Mouse (Mus musculus) embryonic facial prominence, embryonic 14.5 days (tissue): Measurements from ENCODE around the gene Fam168a. TPM values are rescaled to one million over a fixed set of nuclear protein-coding genes. Genes with fewer than 3 reads are reported as not detected.
A peak's percentile ranks its signal among the peaks of the same experiment; 100 is the strongest.

Experiments
- ATAC-seq: fragments of 200-750 bp; cut with Nextera tagmentation; 2 replicates; pipeline ENCODE4 v1.8.0; 2017; ENCODE audit warnings: low read depth, moderate number of reproducible peaks, moderate TSS enrichment
- DNase-seq: peaks from one replicate; pipeline ENCODE4 v3.0.0-alpha.2; 2015; ENCODE audit warnings: low spot score
- H3K27ac ChIP-seq: fragments of 300-500 bp; sonication (generic); replicated peaks from 2 replicates; pipeline ENCODE4 v1.5.1; 2014; ENCODE audit warnings: low read depth, mild to moderate bottlenecking, low read length, moderate library complexity
- H3K27me3 ChIP-seq: fragments of 300-500 bp; sonication (generic); replicated peaks from 2 replicates; pipeline ENCODE4 v1.6.1; 2014; ENCODE audit warnings: low read length; ENCODE audit not compliant: control insufficient read depth, insufficient read depth
- H3K36me3 ChIP-seq: fragments of 300-500 bp; sonication (generic); 2 replicates; pipeline ENCODE4 v1.6.1; 2014; ENCODE audit warnings: low read length, mixed read lengths; ENCODE audit not compliant: control insufficient read depth, insufficient read depth
- H3K4me1 ChIP-seq: fragments of 300-500 bp; sonication (generic); 2 replicates; pipeline ENCODE4 v1.6.1; 2014; ENCODE audit warnings: antibody characterized with exemption, low read length; ENCODE audit not compliant: control insufficient read depth, insufficient read depth
- H3K4me2 ChIP-seq: fragments of 300-500 bp; sonication (generic); 2 replicates; pipeline ENCODE4 v1.6.1; 2014; ENCODE audit warnings: low read depth, mild to moderate bottlenecking, low read length, moderate library complexity, mixed read lengths
- H3K4me3 ChIP-seq: fragments of 300-500 bp; sonication (generic); 2 replicates; pipeline ENCODE4 v1.5.1; 2014; ENCODE audit warnings: low read depth, mild to moderate bottlenecking, low read length
- H3K9ac ChIP-seq: fragments of 300-500 bp; sonication (generic); 2 replicates; pipeline ENCODE4 v1.6.1; 2014; ENCODE audit warnings: low read depth, mild to moderate bottlenecking, low read length, moderate library complexity, mixed read lengths
- H3K9me3 ChIP-seq: fragments of 300-500 bp; sonication (generic); 2 replicates; pipeline ENCODE4 v1.6.1; 2016; ENCODE audit warnings: low read length; ENCODE audit not compliant: control insufficient read depth
- WGBS: fragments of 180-500 bp; shearing (Covaris S2); extraction: QIAGEN DNeasy Blood & Tissue Kit; methylation state at CpG from one replicate; pipeline ENCODE4 v1.1.7; 2014; 5-methylcytosine and 5-hydroxymethylcytosine counted together
- polyA plus RNA-seq: library from polyadenylated mRNA; unstranded; fragments of >200 nt; fragmentation: Nextera tagmentation; extraction: Ambion mirVana; gene quantifications from 2 replicates; pipeline ENCODE4 v1.2.1, GENCODE M21; 2014

Gene Fam168a
- polyA plus RNA-seq, 1 experiment from 2014 or later, result 42.3 TPM

DNA sequence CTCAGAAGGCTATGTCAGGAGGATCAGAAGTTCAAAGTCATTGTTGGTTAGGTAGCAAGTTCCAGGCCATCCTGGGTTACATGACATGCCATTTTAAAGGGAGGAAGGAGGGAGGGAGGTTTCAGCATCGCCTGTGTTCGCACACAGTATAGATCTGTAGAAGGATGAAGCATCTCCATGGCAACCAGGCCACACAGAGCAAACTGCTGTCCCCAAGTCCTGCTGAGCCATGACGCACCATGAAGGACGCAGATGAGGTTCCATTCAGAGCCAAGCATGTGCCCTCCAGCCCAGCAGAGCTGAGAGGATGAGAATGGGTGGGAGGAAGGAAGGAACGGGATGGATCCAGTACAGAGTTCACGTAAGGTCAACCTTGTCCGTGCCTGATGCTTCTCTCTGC lies 33.0 kb upstream of the Fam168a start:
- ATAC-seq, result no peak
- WGBS, result 67% methylated on average over 7 of the region's 7 CpGs
- Histone ChIP-seq H3K27me3 (no peaks in the 10 kb centered on the region), H3K36me3 (no peaks in the 10 kb centered on the region), H3K4me3 (no peak overlapping the region), H3K9me3 (no peaks in the 10 kb centered on the region), H3K27ac (no peak overlapping the region), H3K4me1 (no peaks in the 10 kb centered on the region), H3K4me2 (no peak overlapping the region), H3K9ac (no peak overlapping the region)
- no peak for DNase-seq

DNA sequence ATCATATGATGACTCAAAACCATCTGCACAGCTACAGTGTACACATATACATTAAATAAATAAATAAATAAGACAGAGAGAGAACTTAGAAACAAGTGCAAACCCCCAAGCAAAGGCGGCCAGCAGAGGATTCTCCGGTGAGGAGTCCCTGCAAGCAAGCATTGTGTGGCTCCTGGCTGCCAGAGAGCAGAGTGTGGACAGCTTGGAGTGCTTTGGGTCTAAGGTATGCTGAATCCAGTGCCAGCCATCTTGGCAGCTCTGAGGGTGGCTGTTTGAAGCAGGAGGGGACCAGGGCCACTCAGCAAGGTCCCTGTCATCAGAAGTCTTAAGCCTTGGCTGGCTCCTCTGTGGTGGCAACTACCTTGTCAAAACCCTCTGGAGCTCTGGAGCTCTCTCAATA lies 31.5 kb upstream of the Fam168a start:
- ATAC-seq (no peak), DNase-seq (no peak)
- H3K4me2 ChIP-seq, result no peak overlapping the region
- no peak overlapping the region for H3K9ac ChIP-seq
- no peak overlapping the region for H3K4me3 ChIP-seq
- H3K9me3 ChIP-seq, result no peaks in the 10 kb centered on the region
- no peaks in the 10 kb centered on the region for H3K36me3 ChIP-seq
- WGBS, result 92% methylated on average over 2 of the region's 2 CpGs
- no peaks in the 10 kb centered on the region for H3K4me1 ChIP-seq
- H3K27ac ChIP-seq, result no peak overlapping the region
- no peaks in the 10 kb centered on the region for H3K27me3 ChIP-seq

DNA sequence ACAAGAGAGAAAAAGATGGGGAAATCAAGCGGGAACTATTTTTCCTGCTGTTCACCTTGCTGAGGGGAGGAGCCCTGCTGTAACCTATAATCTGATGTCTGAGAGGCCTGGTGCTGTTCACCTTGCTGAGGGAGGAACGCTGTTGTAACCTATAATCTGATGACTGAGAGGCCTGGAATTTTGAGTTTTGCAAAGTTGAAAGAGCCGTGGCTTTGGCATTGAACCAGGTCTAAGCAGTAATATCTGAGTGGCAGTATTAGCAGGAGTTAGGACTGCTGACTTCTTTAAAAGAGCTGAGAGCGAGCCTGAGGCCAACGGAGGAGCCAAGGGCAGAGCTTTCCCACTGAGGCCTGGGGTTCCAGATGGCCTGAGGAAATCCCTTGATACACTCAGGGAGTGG lies 28.4 kb upstream of the Fam168a start:
- no peaks in the 10 kb centered on the region for H3K4me1 ChIP-seq
- no peak overlapping the region for H3K9ac ChIP-seq
- DNase-seq, result no peak
- 65% methylated on average over 5 of the region's 5 CpGs for WGBS
- no peak overlapping the region for H3K27ac ChIP-seq
- ATAC-seq, result no peak
- H3K9me3 ChIP-seq, result no peaks in the 10 kb centered on the region
- H3K27me3 ChIP-seq, result no peaks in the 10 kb centered on the region
- no peaks in the 10 kb centered on the region for H3K36me3 ChIP-seq
- H3K4me2 ChIP-seq, result no peak overlapping the region
- H3K4me3 ChIP-seq, result no peak overlapping the region

DNA sequence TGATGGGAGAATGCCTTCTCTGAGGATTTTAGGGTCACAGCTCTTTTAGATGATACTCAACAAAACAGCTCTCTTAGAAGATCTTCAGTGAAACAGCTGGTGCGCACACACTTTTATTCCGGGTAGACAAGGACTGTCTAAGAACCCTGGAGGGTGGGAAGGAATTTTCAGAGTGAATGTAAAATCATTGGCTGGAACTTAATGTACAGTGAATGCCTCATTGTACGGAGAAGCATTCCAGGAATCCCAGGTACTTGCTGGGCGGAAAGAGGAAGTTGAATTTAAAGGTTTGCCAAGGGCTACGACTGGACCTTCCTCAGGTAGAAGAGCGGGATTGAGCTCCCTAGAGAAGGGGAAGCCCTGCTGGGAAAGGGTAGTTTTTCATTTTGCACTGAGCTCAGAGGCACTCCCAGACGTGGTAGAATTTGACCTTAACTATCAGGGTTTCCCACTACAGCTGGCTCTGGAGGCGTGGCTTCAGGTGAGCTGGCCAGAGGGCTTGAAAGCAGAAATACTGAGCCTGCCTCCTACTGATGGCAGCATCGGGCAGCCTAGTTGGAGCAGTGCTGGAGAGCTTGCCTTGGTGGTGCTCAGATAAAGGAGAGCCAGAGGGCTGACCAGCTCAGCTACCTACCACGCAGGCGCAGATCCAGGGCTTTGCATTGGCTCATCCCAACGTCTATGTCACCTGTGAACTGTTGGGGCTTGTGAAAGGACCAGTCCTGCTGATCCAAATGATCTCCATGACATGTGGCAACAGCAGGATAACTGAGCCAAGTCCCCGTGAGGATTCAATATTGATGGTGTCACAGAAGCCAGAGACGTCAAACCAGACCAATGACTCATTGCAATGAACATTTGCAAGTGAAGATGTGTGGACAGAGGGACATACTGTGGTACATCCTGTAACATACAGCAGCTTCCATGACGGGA lies 27.2 kb upstream of the Fam168a start:
- 0 out of 2 replicates have a peak overlapping the region, but pooled peaks have one; percentile 0 for H3K4me2 ChIP-seq
- no peaks in the 10 kb centered on the region for H3K9me3 ChIP-seq
- no peak overlapping the region for H3K27ac ChIP-seq
- WGBS, result 48% methylated on average over 15 of the region's 15 CpGs
- no peaks in the 10 kb centered on the region for H3K4me1 ChIP-seq
- H3K9ac ChIP-seq, result no peak overlapping the region
- no peak overlapping the region for H3K4me3 ChIP-seq
- H3K36me3 ChIP-seq, result no peaks in the 10 kb centered on the region
- ATAC-seq, result no peak; the same call in 1 of the 2 replicates
- no peaks in the 10 kb centered on the region for H3K27me3 ChIP-seq
- DNase-seq, result no peak

DNA sequence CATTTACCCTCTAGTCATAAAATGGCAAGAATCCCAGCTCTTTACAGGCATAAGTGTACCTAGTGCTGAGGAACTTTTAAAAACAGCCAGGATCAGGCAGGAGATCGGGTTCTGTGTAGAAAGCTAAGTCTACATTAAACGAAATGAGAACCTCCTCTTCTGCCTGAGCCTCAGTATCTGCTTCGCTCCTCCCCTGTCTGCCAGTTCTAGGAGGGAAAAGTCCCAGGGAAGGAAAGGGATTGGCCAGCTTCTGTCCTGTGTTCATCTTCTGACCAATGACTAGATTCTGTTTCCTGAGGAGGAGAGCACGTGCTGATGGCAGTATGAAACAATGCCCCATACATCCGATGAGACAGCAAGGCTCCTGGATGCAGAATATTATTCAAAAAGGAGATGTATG lies 25.3 kb upstream of the Fam168a start:
- ATAC-seq (no peak), DNase-seq (no peak)
- no peaks in the 10 kb centered on the region for H3K36me3 ChIP-seq
- no peak overlapping the region for H3K4me2 ChIP-seq
- H3K4me1 ChIP-seq, result no peaks in the 10 kb centered on the region
- WGBS, result 41% methylated on average over 5 of the region's 5 CpGs
- H3K9me3 ChIP-seq, result no peaks in the 10 kb centered on the region
- H3K9ac ChIP-seq, result no peak overlapping the region
- H3K27ac ChIP-seq, result no peak overlapping the region
- H3K4me3 ChIP-seq, result no peak overlapping the region
- H3K27me3 ChIP-seq, result no peaks in the 10 kb centered on the region

DNA sequence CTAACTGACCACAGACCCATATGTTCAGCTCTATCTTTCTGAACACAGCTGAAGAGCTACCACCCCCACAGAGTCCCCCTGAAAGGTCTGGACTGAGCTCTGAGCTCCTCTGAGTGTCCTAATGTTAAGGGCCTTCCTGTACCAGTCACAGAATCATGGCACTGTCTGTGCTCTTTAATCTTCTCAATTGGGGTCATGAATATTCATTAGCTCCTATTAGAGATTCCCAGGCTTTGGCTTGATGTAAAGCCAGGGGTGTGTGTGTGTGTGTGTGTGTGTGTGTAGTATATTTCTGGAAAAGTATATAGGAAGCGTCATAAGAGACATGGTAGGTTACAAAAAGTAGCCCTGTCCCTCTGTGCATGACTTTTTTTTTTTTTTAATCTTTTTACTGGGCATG lies 23.2 kb upstream of the Fam168a start:
- ATAC-seq (no peak), DNase-seq (no peak)
- H3K9me3 ChIP-seq, result no peaks in the 10 kb centered on the region
- H3K4me2 ChIP-seq, result no peak overlapping the region
- H3K9ac ChIP-seq, result no peak overlapping the region
- no peak overlapping the region for H3K27ac ChIP-seq
- WGBS, result 97% methylated on average over 1 of the region's 1 CpGs
- no peaks in the 10 kb centered on the region for H3K36me3 ChIP-seq
- no peaks in the 10 kb centered on the region for H3K4me1 ChIP-seq
- no peaks in the 10 kb centered on the region for H3K27me3 ChIP-seq
- H3K4me3 ChIP-seq, result no peak overlapping the region

- Histone ChIP-seq H3K4me1 (no peaks in the 10 kb centered on the region), H3K9ac (no peak overlapping the region), H3K4me3 (no peak overlapping the region), H3K27ac (no peak overlapping the region), H3K36me3 (no peaks in the 10 kb centered on the region), H3K27me3 (no peaks in the 10 kb centered on the region), H3K4me2 (no peak overlapping the region), H3K9me3 (no peaks in the 10 kb centered on the region)
- 70% methylated on average over 5 of the region's 5 CpGs for WGBS
- ATAC-seq (no peak), DNase-seq (no peak)
These were observed 22.4 kb upstream of the Fam168a start for GRCm38 (mm10) chr7:100684081-100684480.

GRCm38 (mm10) chr7:100684538-100684937 lies 21.9 kb upstream of the Fam168a start:
- Histone ChIP-seq H3K9me3 (no peaks in the 10 kb centered on the region), H3K9ac (no peak overlapping the region), H3K4me1 (no peaks in the 10 kb centered on the region), H3K27me3 (no peaks in the 10 kb centered on the region), H3K4me3 (no peak overlapping the region), H3K4me2 (no peak overlapping the region), H3K36me3 (no peaks in the 10 kb centered on the region), H3K27ac (no peak overlapping the region)
- WGBS, result 50% methylated on average over 7 of the region's 7 CpGs
- DNase-seq (peak; percentile 50), ATAC-seq (no peak)
